Mouse (Mus musculus) urinary bladder, postnatal 25 days (tissue): ENCODE measurements at regions not wholly inside any gene's neighbourhood (a gene's known extent, or its start where the extent isn't known, plus 50 kb on each side); places are given as distances from the start of the nearest gene placed in this dataset.

ENCODE experiments used
- DNase-seq: peaks from one replicate; pipeline ENCODE4 v3.0.0; 2022; ENCODE audit warnings: low spot score

DNA sequence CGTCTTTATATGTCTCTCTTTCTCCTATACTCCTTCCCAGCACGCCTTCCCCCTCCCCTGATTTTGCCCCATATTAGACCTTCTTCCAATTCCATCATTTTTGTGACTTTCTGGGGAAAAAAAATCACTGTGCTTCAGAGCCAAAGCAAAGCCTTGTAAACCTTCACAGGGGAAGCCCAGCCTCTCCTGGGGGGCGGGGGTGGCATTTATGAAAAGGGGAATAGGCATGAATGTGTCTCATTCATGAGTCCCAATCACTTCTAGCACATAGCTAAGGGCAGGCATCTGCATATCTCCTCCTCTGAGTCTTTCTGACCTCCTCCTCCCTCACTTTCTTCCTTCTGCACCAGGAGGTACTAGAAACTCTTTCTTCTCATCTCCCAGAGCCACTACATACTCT, 149.8 kb downstream of the Adamts15 start:
- DNase-seq, result no peak

DNA sequence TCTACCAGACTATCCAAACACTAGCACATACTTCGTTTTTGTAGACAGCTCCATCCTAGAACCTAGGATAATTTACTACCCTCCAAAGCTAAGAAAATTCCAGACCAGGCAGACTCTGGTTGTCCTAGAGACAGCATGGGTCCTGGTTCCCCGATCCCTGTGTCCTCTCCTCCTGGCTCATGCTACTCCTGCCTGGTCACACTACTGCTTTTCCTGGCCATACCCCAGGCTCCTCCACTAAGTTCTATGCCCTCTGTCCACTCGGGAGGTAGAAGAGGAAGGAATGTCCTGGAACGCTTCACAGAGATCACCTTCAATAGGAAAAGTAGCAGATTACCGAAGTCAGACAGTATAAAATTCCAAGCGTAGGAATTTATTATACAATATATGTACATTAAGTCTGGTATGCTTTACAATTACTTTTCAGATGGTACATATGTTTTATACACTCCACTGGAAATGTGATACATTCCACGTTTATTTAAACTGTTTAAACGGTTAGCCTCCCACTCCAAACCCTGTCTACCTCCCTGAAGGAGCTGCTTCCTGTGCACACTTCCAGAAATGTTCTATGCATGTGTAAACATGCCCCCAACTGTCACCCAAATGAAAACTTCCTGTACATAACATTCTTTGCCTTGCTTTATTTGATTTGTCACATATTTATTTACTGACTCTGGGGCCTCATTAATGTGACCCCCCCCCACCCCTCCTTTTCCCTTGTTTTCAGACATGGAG, 151.6 kb downstream of the Adamts15 start:
- DNase-seq, result no peak

DNA sequence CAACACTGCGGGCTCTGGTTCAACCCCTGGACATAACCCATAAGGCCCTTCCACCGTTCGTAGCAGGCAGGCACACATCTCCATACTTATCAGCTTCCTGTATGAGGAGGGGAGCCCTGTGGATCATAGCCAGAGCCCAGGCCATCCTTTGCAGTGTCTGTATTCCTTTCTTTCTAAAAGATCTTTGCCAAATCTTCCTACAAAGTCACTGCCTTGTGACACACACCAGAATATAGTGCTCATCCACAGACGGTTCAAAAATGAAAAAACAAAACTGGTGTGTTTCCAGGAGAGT, 152.9 kb downstream of the Adamts15 start:
- no peak for DNase-seq

DNA sequence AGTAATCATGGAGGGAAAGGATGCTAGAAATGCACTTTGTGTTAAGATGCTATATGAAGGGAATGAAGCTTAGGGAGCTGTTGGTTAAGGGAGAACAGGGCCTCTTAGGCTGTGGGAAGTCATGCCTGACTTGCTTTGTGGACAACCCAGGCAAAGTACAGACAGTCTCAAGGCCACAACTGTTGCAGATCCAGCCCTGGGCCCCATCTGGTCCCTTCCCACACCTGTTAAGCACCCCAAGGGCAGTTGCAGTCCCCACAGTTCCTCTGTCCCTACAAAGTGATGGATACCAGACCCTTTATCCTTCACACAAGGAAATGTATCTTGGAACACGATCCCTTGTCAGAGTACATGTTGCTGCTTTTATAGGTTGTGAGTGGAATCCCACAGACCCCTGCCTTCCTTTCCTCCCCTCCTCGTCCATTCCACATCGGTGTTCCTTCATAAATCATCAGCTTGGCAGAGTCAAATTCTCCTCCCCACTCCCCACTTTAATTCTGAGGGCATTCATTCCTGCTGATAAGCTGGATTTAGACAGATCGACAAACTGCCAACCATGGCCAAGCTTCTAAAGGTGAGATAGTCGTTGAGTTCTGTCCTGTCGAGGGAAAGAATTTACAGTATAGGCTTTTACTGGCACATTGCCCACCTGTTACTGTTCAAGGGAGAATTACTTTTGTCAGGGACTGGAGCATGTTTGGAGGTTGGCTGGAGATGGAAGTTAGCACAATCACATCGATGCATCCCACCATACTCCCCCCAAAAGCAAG, 153.4 kb downstream of the Adamts15 start:
- no peak for DNase-seq

DNA sequence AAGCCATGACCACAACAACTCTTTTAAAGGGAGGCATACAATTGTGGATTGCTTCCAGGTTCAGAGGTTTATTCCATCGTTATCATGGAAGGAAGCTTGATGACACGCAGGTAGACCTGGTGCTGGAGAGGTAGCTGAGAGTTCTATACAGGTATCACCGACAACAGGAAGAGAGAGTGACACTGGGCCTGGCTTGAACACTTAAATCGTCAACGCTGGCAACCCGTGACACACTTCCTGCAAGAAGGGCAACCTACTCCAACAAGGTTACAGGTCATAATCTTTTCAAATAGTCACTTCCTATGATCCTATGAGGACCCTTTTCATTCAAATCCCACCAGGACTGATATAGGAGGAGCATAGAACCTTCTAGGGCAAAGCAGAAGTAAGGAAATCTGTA, 155.6 kb downstream of the Adamts15 start:
- DNase-seq, result no peak

DNA sequence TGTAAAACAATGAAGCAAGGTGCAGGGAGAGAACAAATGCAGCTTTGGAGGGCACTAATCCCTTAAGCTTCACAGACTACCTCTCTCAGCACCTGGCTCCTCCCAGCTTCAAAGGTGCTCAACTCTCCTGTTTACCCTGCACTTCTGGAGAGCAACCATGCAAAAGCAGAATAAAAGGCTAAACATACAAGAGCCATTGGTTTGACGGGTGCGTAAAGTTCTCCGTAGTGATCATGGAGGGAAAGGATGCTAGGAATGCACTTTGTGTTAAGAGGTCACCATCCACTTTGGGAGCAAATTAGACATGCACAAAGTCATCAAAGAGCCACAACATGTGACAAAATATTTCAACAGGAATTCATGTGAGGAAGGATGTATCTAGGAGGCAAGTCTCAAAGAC, 156.1 kb downstream of the Adamts15 start:
- DNase-seq, result no peak

DNA sequence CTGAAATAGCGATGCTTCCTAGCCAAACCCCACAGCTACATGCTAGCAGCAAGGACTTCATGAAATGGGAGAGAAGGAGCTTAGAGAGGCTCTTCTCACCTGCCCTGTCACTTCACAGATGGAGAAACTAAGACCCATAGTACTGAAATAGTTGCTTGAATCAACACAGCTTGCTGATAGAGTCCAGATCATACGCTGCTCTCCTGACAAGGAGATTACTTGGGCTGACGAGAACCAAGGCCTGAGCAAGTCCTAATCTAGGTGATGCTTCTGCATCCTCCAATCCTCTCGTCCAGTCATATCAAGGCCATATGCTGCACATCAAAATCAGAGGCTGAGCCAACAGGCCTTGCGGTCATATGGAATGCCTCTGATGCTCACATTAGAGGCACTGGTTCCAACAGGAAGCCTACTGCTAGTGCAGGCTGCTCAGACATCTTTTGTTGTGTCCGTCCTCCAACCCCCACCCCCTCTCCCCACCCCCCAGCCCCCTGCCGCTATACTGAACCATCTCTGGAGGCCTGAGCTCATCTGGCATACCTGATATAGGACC, 157.2 kb downstream of the Adamts15 start:
- no peak for DNase-seq

DNA sequence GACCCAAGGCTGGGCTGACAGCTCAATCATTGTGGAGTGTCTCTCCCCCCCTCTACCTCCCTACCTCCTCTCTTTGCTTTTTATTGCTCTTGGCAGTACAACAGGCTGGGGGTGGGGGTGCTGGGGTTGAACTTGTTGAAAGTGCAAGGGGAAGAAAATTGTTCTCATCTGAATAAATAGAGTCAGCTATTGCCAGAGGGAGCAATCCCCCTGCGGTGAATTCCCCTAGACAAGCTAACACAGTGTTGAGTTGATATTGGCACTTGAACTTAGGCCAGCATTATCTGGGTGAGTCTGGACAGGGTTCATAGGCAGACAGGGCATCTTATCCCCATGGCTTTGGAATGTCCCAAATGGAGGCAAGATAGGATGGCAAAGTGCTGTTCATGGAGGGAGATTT, 159.3 kb downstream of the Adamts15 start:
- no peak for DNase-seq

DNA sequence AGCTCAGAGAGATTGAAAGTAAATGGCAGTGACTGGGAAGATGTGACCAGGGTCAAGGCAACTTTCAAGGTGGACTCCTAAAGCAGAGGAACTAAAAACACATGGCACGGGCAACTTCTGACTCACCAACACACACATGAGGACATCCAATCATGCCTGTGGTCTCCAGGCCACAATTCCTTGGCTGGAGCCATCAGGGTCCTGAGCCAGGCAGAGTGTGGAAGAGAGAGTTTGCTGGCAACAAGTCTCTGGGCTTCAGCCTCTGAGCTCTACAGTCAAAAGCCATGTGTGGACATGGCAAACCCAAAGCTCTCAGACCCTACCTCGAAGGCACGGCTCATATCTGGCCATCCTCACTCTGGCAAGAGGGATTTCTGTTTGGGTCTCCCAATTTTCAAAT, 164.1 kb downstream of the Adamts15 start:
- DNase-seq, result no peak

DNA sequence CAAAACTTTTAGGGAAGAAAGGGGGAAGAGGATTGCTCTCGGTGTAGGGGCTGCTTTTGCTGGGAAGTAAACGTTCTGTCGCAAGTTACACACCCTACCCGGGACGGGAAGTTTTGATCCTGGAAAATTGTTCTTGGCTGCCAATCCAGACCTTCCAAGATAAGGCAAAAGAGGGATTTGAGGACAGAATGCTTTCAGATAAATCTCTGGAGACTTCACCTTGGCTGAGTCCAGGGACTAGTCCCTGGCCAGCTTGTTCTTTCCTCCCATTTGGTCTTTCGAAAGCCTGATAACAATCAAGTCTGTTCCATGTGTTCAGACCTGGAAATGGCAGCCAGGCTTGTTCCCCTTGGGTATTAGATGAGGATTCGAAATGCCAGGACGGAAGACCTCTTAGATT, 164.8 kb downstream of the Adamts15 start:
- DNase-seq, result no peak

DNA sequence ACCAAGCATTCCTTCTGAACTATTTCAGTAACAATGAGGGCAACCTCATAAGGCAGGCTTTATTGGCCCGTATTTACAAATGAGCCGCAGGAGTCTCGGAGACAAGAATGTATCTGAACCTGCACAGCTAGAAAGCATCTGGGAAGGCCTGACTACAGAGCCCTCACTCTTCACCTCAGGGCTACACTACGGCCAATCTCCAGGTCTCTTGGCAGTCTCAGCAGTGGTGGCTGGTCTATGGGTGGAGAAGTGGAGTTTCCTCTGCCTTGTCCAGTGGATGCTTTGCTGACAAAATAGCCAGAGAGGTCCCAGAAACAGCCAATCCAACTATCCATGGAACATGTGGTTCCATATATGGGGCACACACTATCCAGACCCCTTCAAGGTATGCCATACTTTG, 165.5 kb downstream of the Adamts15 start:
- DNase-seq, result no peak

DNA sequence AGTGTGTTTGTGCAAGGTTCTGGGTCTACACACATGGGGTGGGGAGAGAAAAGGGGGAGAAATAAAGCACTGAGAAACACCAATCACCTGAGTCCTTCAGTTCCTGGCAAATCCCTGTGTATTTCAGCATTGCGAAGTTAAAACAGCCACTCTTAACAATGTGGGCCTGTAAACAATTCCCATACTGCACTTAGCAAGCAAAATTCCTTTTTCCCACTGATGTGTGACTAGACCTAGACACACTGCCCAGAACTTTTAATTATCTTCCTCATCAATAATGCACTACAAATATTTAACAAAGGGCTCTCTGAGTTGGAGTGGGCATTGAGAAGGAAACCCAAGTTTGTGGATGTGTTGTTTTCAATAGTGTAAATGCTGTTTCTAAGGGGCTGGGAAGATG, 166.7 kb downstream of the Adamts15 start:
- no peak for DNase-seq

DNA sequence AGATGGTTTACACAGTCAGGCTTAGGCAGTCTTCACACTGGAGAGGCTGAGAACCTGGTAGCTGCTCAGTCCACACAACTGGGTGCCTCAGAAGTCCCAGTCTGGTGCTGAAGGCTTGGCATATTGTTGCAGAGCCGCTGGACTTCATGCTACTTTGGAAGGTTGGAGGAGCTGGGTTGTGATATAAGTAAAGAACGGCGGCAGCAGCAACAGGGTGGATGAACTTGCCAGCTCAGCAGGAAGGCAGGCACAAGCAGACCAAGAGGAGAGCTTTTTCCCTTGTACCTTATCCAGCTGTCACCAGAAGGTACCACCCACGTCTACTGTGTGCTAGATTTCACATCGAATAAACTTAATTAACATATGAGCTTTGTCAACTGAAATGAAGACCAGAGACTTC, 167.4 kb downstream of the Adamts15 start:
- DNase-seq, result no peak

DNA sequence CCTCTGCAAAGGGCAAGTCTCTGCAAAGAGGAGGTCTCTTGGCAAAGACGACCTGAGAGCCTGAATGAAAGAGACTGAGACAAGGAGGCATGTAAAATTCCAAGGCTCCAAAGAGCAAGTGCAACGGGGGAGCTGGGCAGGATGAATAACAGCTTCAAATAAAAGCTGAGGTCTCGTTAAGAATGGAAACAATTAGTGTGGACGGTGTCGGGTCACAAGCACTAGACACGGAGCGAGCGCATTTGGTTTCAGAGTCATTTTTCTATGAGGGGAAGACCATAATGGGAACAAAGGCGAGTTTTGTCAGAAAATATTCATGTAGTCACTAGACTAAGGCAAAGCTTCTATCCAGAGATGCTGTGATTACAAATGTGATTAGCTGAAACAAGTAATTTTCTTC, 178.8 kb downstream of the Adamts15 start:
- no peak for DNase-seq

DNA sequence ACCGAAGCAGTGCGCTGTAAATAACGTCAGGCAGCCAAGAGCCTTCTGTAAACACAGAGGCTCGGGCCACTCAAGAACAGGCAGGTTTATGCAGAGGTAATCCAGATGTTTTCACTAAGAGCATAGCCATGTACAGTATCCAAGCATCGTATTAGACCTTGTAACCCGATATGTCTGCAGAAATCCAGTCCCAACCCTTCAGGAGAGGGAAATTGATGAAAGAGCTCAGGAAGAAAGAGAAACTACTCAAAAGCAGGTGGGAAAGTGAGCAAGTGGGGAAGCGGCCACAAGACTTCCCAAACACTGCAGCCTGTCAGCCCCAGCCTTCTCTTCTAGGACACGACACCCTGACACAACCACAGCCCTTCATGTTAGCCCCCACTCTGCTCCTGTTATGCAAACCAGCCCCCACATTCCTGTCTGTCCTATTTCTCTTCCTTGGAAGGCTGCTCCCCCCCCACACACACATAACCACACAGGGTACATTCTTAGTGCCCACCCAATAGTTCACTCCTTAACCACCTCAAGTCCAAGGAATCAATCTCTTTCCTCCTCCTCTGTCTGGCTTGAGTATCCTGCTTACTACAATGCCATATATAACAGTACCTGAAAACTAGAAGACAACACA, 179.7 kb downstream of the Adamts15 start:
- no peak for DNase-seq

DNA sequence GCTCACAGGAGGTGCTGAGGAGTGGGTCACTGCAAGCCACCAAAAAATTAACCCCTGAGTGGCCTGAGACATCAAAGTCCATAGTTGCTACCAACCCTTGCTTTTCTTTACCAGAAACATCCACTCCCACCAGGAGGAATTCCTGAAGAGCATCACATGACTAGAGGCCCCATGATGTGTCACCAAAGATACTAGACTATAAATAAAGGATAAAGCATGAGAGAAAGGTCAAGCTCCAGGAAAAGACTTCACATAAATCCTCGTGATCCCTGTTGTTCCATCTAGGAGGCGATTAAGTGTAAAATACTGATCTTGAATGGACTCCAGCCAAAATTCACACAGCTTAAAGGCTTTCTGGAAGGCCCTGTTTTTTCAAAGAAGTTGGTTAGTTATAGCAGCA, 190.6 kb downstream of the Adamts15 start:
- DNase-seq, result no peak

DNA sequence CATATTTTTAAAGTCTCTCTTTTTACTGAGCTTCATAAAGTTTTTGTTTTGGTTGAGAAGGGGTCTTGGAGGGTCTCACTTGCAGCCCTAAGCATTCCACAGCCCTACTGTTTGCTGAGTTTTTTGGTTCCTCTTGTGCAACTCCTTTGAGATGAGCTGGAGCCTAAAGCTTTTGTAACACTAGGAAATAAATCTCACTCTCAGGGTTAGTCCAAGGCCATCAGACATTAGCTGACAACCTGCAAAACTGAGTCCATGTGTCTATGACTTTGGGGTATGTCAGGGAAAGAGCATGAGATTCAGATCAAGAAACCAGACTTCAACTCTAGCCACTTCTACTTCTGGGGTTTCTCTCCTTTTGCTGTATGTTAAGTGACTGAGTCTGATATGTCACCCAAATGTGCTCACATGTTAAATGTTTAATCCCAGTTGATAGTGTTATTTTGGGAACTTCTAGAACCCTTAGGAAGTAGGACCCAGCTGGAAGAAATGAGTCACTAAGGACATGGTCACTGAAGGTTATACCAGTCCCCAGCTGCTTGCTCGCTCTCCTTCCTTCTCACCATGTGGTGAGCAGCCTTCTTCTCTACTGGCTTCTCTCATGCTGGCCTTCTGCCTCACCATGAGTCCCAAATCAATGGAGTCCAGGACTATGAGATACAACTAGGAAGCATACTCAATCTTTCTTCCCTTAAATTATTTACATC, 198.7 kb downstream of the Adamts15 start:
- no peak for DNase-seq

DNA sequence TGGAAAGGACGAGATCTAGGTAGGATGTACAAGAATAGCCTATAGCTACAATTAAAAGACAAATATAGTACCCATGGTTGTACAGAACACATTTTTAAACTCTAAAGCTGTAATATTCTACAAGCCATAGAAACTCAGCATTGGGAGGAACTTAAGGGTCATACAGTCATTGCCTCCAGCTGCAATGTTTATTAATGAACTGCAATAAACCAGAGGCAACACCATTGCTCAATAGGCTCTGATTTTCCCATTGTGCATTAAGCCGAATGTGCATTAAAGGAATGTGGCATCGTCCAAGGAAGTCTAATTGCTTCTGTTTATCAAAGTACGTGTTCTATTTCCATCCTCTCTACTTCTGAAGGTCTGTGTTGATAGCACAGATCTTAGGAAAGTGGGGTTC, 200.4 kb downstream of the Adamts15 start:
- DNase-seq, result no peak

DNA sequence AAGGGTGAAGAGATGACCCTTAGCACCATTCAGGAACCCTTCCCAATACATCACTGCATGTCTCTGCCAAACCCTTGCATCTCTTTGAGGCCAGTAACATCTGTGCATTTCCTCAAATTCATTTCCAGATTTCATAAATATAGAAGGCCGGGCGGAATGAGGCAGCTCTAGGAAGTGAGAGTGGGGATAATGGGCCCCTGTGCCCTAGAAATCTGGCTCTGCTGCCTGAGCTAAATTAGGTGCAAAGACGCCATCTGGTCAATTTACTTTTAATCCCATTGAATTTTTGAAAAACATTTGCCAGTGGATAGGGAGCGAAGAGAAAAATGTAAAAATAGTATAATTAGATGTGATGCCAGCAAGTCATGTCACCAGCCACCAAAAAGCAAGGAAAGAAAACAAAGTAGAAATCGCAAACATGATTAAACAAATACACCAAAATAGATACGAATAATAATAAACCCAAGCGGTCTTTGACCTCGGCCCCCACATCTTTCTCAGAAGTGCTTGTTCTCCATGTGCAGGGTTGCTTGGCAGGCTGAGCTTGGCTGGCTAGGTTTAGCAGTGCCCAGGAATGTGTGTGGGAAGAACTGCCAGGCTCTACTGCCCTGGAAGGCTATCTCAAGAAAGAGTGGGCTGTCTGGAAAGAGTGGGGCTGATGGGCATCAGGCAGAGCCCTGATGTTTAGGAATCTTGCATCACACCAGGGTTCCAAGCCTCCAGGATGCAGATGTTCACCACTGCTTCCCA, 205.7 kb downstream of the Adamts15 start:
- no peak for DNase-seq

DNA sequence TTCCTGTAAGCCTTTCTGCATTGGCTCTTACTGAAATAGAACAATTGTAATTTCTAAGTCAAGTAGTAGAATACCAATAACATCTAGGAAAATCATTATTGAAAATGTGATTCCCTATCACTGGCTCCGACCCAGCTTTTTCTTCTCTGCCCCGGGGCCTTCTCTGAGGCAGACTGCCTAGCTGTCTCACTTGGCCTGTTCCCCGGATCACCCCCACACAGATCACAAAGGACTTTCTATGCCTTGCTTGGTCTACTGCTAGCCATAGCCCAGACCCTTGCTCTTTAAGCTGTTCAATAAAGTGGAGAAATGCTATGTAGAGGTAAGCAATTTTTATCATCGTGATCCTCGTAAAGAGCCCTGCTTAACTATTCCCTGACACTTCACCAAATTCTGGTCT, 212.1 kb downstream of the Adamts15 start:
- DNase-seq, result no peak

DNA sequence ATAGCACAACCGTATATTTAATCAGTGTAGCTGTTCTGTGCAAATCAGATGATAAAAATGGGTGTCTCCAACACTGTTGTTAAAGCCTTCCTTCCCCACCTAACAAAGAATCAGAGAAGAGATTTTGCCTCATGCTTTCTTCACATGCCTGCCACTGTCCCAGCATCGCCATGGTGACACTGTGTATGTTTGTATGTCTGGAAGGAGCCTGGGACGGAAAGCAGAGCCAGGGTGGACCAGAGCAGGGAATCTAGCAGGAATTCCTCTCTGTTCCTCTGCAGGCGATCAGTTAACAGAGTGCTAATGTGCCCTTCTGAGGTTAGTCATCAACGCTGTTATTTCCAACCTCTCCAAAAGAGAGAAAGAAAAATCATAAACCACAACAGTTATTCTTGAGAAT, 222.4 kb downstream of the Adamts15 start:
- DNase-seq, result no peak

DNA sequence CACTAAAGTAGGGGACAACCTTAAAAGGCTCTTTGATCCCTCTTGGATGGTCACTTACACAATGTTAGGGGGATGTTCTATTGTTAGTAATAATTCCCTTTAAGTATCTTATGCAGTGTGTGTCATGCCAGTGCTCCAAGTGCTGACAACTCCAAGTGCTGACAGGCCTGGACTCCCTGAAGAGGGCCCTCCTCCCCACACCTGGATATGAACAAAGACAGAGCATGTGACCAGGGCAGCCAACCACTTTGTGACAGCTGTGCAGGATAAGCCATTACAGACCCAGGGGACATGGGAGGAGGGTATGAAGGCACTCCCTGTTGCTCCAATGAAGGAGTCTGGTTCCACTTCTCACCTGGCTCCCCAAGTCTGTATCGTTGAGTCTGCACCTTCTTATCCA, 224.7 kb downstream of the Adamts15 start:
- DNase-seq, result no peak
